Mouse (Mus musculus) embryonic stem cell, embryonic (primary cell): Measurements from ENCODE around the gene Mall.

ENCODE experiments used
- CTCF ChIA-PET, 4 experiments: fragments of 300-600 bp in 2 of 4; fragments of 350-600 bp in 2 of 4; sonication (Branson Sonifier 250); formaldehyde crosslinking; loops; one replicate each; lab custom pipeline; 2022; ENCODE audit warnings: inconsistent platforms in 2 of 4; lab: Charles Lee
- POLR2A ChIA-PET, 4 experiments: fragments of 300-600 bp in 2 of 4; fragments of 350-600 bp in 2 of 4; sonication (Branson Sonifier 250); formaldehyde crosslinking; loops; one replicate each; lab custom pipeline; 2022; ENCODE audit warnings: antibody characterized with exemption in 4 of 4, inconsistent platforms in 1 of 4; lab: Charles Lee

Gene Mall

GRCm38 (mm10) chr2:127737885-127738284, 8.2 kb upstream of the Mall start:
- ChIA-PET POLR2A (no interaction called here), CTCF (no interaction called here)

GRCm38 (mm10) chr2:127736631-127737209, 7.0 kb upstream of the Mall start:
- ChIA-PET POLR2A (no interaction called here), CTCF (no interaction called here)

DNA sequence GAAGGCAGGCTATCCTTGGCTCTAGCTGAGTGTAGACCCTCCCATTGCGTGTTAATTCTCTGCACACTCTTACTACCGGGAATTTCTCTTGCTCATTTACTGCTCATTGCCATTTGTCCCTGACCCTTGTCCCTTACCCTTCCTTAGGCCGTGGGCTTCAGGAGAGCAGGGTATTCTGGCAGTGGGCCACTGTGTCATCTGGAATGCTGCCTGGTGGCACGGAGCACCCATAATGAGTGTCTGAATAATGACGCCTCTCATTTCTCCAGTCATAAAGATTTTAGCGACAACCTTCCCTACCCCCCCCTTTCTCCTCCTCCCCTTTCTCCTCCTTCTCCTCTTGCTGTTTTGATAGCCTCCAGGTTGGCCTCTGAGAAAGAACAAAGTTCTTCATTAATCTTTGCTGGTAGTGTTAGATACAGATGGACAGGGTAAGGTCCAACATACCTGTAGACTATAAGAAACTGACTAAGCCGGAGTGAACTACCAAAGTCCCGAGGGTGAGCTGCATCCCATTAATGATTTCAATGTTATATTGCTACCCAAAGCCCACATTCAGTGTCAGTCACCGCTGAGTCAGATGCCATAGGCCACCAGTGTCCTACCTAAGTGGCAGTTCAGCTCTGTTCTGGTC, 5.9 kb upstream of the Mall start:
- ChIA-PET POLR2A (no interaction called here), CTCF (no interaction called here)

- CTCF ChIA-PET = interaction anchor here in 1 of 4 experiments (0.9 kb wide), 1 partner anchor 9 kb away, joined by 3 read pairs; no protein-coding TSS in a partner anchor
- POLR2A ChIA-PET = interaction anchor here in 1 of 4 experiments (1.1 kb wide), 1 partner anchor 7 kb away, joined by 3 read pairs; no protein-coding TSS in a partner anchor
These were observed 5.2 kb upstream of the Mall start for GRCm38 (mm10) chr2:127734889-127735288.

DNA sequence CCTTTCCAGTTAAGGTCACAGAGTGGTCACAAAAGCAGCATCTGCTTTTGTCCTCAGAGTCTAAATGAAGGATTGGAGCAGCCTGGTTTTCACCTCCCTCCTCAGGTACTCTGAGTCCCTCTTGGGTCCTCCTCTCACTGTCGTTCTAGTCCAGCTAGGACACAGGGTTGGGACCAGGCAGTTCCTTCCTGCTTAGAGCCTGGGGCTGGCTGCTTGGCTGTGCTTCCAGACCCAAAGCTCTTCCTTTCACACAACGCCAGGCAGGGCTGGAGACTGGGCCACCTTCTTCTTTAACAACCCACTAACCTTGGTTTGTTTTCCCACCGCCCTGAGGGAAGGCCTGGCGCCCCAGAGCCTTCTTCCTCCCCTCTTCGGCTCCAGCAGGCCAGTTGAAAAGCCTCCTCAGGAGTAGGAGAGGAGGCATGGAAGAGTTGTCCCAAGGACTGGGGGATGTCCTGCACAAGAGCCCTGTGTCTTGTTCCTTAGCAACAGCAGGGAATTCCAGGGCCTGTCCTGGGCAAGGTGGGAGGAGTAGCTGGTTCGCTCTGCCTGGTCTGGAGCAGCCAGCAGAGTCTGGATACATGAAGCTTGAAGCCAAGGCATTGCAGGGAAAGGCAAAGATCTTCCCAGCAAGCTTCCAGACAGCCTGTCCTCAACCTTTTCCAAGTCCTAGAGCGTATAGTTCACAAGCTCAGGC, 717 bp upstream of the Mall start:
- POLR2A ChIA-PET = interaction anchor here (0.5 to 1.4 kb wide), 8 partner anchors 16 to 461 kb away, joined by 3 to 6 read pairs (median 4); partner anchors contain the start of gene Mtln (in 1 of the 4)
- CTCF ChIA-PET = interaction anchor here in 2 of 4 experiments (1.1 kb wide), 2 partner anchors 26 to 35 kb away, joined by 3 read pairs; no protein-coding TSS in a partner anchor

DNA sequence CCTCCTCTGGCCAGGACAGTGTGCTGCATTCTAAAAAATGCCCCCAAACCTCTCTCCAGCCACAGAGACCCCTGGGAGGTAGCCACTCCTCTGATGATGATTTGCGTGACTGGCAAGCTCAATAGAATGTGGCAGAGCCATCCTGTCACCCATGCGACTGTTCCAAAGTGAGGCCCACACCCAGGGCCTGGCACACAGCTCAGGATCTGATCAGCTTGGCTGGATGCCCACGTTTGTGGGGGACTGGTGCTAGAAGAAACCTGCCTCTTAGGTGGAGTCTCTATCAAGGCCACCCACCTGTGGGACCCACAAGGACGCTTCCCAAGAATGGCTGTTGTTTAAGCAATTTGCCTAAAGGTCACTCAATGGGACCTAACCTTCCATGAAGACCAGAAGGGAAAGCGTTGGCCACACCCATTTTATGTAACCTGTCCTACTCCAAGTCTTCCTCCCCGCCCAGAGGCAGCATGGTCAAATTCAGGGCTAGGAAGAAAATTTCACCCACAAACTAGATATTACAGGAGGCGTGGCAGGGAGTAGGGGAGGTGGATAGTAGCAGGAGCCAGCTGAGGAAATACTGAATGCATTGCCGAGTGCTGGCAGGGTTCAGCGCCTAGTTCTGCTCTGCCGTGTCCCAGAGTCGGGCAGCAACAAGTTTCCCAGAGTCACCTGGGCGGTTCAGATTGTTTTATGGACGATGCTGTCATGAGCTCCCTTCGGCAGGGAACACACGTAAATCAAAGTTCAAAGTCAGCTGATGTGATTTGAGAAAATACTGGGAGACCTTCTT, 876 bp downstream of the Mall start:
- ChIA-PET POLR2A (interaction anchor here in 2 of 4 experiments (0.8 to 1.4 kb wide), 4 partner anchors 14 to 459 kb away, joined by 3 to 4 read pairs (median 3); partner anchors contain the start of gene Dusp2 (in 1 of the 2)), CTCF (interaction anchor here in 3 of 4 experiments (0.8 to 1.3 kb wide), 3 partner anchors 26 to 170 kb away, joined by 3 to 4 read pairs (median 3); no protein-coding TSS in a partner anchor)

- ChIA-PET CTCF (no interaction called here), POLR2A (no interaction called here)
These were observed 1.6 kb downstream of the Mall start for GRCm38 (mm10) chr2:127728146-127728545.

DNA sequence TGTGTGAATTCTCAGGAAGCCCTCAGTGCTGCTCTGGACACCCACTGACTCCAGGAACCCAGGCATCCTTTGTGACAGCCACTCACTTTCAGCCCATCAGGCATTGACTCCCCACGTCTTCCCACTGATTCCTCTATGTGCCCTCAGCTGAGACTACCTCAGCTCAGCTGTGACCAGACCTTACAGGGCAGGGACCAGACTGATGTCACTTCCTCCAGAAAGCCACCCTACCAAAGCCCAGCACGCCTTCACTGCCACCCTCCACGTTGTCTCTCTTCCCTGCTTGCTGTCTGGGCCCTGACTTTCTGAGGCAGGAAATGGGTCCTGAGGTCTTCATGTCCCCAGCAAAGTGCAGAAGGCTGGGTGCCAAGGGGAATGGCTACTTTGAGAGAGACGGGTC, 6.5 kb downstream of the Mall start:
- POLR2A ChIA-PET = no interaction called here
- CTCF ChIA-PET = no interaction called here

- POLR2A ChIA-PET = no interaction called here
- CTCF ChIA-PET = no interaction called here
These were observed 7.4 kb downstream of the Mall start for GRCm38 (mm10) chr2:127722176-127722892.

- CTCF ChIA-PET = interaction anchor here in 2 of 4 experiments (0.5 to 0.7 kb wide), 2 partner anchors 23 to 1304 kb away, joined by 3 read pairs; no protein-coding TSS in a partner anchor
- POLR2A ChIA-PET = interaction anchor here in 1 of 4 experiments (0.8 kb wide), 1 partner anchor 492 kb away, joined by 3 read pairs; no protein-coding TSS in a partner anchor
These were observed 10.8 kb downstream of the Mall start for GRCm38 (mm10) chr2:127718839-127719468.

DNA sequence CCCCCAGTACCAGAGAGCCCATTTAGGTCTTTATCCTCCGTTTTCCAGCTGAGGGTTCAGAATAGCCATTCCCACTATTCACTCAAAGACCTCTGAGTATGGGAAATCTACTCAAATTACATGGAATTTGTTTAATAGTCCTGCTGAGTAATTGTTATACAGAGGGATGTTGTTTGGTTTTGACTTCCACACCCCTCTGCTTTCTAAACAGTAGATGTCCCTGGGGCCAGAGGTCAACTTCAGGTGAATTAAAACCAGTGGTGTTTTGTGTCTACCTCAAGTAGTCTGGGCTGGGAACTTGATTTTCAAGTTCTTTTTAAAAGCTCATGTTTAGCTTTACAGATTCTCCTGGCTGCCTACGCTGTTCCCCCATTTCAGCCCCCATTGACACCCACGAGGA, 15.0 kb downstream of the Mall start:
- POLR2A ChIA-PET = interaction anchor here in 2 of 4 experiments (0.6 to 1.1 kb wide), 6 partner anchors 9 to 232 kb away, joined by 3 read pairs; partner anchors contain the start of gene Mall (in 1 of the 2)
- CTCF ChIA-PET = interaction anchor here in 3 of 4 experiments (0.6 to 1.7 kb wide), 4 partner anchors 31 to 214 kb away, joined by 4 to 8 read pairs (median 4); no protein-coding TSS in a partner anchor

DNA sequence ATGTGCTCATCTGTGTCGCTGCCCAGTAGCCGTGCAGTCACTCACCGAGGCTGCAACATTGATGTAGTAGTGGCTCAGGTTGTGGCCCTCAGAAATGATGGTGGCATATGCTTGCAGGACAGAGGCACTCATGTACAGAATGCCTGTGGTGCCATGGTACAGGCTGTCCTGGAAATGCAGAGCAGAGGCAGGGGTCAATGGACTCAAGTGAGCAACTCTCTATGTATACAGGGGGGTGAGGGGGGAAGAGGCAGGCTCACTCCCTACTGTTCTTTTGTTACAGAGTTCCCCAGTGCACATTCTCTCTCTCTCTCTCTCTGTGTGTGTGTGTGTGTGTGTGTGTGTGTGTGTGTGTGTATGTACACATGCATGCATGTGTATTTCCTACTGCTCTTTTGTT, 20.9 kb downstream of the Mall start:
- ChIA-PET POLR2A (interaction anchor here in 1 of 4 experiments (1.3 kb wide), 1 partner anchor 17 kb away, joined by 3 read pairs; no protein-coding TSS in a partner anchor), CTCF (no interaction called here)

- ChIA-PET POLR2A (interaction anchor here in 1 of 4 experiments (0.8 to 1.3 kb wide), 2 partner anchors 18 to 24 kb away, joined by 3 read pairs; no protein-coding TSS in a partner anchor), CTCF (no interaction called here)
These were observed 21.7 kb downstream of the Mall start for GRCm38 (mm10) chr2:127708060-127708459.

- ChIA-PET POLR2A (interaction anchor here in 1 of 4 experiments (1.1 to 1.2 kb wide), 3 partner anchors 10 to 24 kb away, joined by 3 to 8 read pairs (median 3); partner anchors contain the start of gene Mall), CTCF (interaction anchor here in 1 of 4 experiments (0.5 to 1.4 kb wide), 3 partner anchors 22 to 707 kb away, joined by 3 to 4 read pairs (median 3); no protein-coding TSS in a partner anchor)
These were observed 24.5 kb downstream of the Mall start for GRCm38 (mm10) chr2:127705267-127705666.

GRCm38 (mm10) chr2:127689239-127689638, 40.5 kb downstream of the Mall start:
- ChIA-PET POLR2A (interaction anchor here in 1 of 4 experiments (0.6 kb wide), 1 partner anchor 99 kb away, joined by 3 read pairs; the partner anchor contains the start of gene Nphp1), CTCF (no interaction called here)

DNA sequence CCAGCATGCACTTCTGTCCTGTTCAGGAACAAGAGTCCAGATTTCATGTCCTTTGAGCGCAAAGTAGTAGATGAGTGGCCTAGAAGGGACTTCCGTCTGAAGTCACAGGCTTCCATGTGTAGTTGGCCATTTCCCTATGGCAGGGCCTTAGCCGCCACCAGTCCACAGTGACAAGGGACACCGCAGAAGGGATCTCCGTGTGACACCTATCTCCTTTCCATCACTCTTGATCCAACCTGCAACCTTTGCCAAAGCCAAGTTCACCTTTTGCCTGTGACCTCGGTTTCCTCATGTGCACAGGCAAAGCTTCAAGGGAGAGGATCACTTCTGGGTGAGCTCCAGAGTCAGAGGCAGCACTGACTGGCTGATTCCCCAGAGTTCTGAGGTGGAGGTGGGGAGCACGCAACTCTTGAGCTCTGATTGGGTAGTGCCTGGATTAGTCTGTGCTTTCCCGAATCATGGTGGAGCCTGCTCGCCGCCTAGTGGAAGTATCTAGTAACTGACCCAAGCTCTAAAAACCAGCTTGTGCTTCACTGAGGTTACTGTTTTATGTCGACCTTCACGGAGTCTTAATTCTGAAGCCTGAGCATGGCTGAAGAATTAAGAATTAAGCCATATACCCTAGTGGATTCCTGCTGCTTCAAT, 45.9 kb downstream of the Mall start:
- ChIA-PET POLR2A (interaction anchor here (0.5 to 1.4 kb wide), 19 partner anchors 18 to 321 kb away, joined by 3 to 10 read pairs (median 4); partner anchors contain the start of genes Mal (in 2 of the 4), Mrps5 (in 2 of the 4), Adra2b (in 1 of the 4) and Bub1 (in 1 of the 4)), CTCF (interaction anchor here (0.5 to 2.6 kb wide), 85 partner anchors 9 to 1813 kb away, joined by 3 to 37 read pairs (median 4); partner anchors contain the start of genes Adra2b (in 2 of the 4), Acoxl (in 1 of the 4), Nphp1 (in 1 of the 4) and Prom2 (in 1 of the 4))
